Mouse (Mus musculus): ENCODE measurements around the gene Frmpd3. TPM values are rescaled to one million over a fixed set of nuclear protein-coding genes. Genes with fewer than 3 reads are reported as not detected.

Frmpd3 gene
- total and polyA plus RNA-seq, 3 experiments = not detected

- Histone ChIP-seq H3K27me3 (ENCODE audit: control insufficient read depth in 1 of 2, insufficient read depth in 2 of 2, low read length in 2 of 2) (peaks cover 0 to 2% of the 10 kb centered on the region in 2 experiments; a peak in 3 of 4 replicates), H3K4me1 (ENCODE audit: control insufficient read depth in 1 of 2, insufficient read depth in 2 of 2, low read length in 2 of 2) (no peaks in the 10 kb centered on the region), H3K4me3 (ENCODE audit: control insufficient read depth in 1 of 2, insufficient read depth in 1 of 2, low read depth in 2 of 2, low read length in 2 of 2) (no peak overlapping the region), H3K9me3 (replicated peaks; ENCODE audit: insufficient read depth, low read length) (no peaks in the 10 kb centered on the region), H3K79me2 (ENCODE audit: control insufficient read depth, insufficient read depth, low read length, poor library complexity) (no peaks in the 10 kb centered on the region), H3K36me3 (ENCODE audit: control insufficient read depth in 1 of 2, insufficient read depth in 2 of 2, low read length in 2 of 2) (no peaks in the 10 kb centered on the region), H3K9ac (ENCODE audit: control insufficient read depth, low read depth, low read length, poor library complexity, severe bottlenecking) (no peak overlapping the region), H3K27ac (ENCODE audit: control insufficient read depth, low read depth, low read length) (no peak overlapping the region)
- no peak for TF ChIP-seq ZC3H11A (IDR thresholded peaks at IDR 0.05; ENCODE audit: low read depth, low read length)
- no peak for TF ChIP-seq TBP (IDR thresholded peaks at IDR 0.05; ENCODE audit: low read depth, low read length)
- TF ChIP-seq MAFK (IDR thresholded peaks at IDR 0.05; ENCODE audit: borderline replicate concordance, low read depth, low read length) = no peak
- no peak for TF ChIP-seq CTCF (IDR thresholded peaks at IDR 0.05 in 2 of 3, conservative IDR thresholded peaks at IDR 0.05 in 1 of 3; ENCODE audit: control insufficient read depth in 1 of 3, insufficient read depth in 1 of 3, low read depth in 2 of 3, low read length in 3 of 3, poor library complexity in 1 of 3, severe bottlenecking in 1 of 3)
- no peak for DNase-seq (ENCODE audit: low read depth, low spot score)
These were observed 57.9 kb downstream of the Frmpd3 start for GRCm38 (mm10) chrX:140399986-140400385.

DNA sequence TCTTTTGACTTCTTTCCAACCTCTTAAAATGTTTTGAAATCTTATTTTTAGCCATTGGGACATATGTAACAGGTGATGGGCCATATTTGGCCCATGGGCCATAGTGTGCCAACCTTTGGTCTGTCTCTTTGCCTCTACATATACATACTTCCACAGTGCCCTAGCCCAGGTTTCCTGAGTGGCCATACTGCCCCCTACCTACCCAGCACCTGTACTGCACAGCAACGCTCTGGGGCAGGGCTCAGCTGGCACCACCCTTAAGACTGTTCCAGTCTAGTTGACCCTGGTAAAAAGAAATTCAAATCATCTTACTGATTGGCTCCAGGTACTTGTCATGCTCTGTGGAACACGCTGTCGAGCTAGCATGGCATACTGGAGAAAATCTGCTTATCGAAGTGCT, 60.8 kb downstream of the Frmpd3 start:
- Histone ChIP-seq H3K4me1 (ENCODE audit: control insufficient read depth in 1 of 2, insufficient read depth in 2 of 2, low read length in 2 of 2) (peaks cover under 1 to 7% of the 10 kb centered on the region in 2 experiments; a peak in 2 of 4 replicates), H3K4me3 (ENCODE audit: control insufficient read depth in 1 of 2, insufficient read depth in 1 of 2, low read depth in 2 of 2, low read length in 2 of 2) (no peak overlapping the region), H3K27ac (ENCODE audit: control insufficient read depth, low read depth, low read length) (no peak overlapping the region), H3K36me3 (ENCODE audit: control insufficient read depth in 1 of 2, insufficient read depth in 2 of 2, low read length in 2 of 2) (peaks cover 0 to 9% of the 10 kb centered on the region in 2 experiments; a peak in 2 of 4 replicates), H3K9ac (ENCODE audit: control insufficient read depth, low read depth, low read length, poor library complexity, severe bottlenecking) (no peak overlapping the region), H3K9me3 (replicated peaks; ENCODE audit: insufficient read depth, low read length) (no peaks in the 10 kb centered on the region), H3K79me2 (ENCODE audit: control insufficient read depth, insufficient read depth, low read length, poor library complexity) (no peaks in the 10 kb centered on the region), H3K27me3 (ENCODE audit: control insufficient read depth in 1 of 2, insufficient read depth in 2 of 2, low read length in 2 of 2) (no peaks in the 10 kb centered on the region; a peak in 2 of 4 replicates)
- peak; percentile 35 for DNase-seq (ENCODE audit: low read depth, low spot score)
- 0 out of 2 replicates have a peak, but pooled peaks have one; percentile 24 for TF ChIP-seq SMC3 (IDR thresholded peaks at IDR 0.05; ENCODE audit: low read depth, low read length)
- no peak for TF ChIP-seq ZC3H11A (IDR thresholded peaks at IDR 0.05; ENCODE audit: low read depth, low read length)
- TF ChIP-seq RAD21 (IDR thresholded peaks at IDR 0.05; ENCODE audit: low read depth, low read length) = peak; percentile 40
- TF ChIP-seq CTCF (IDR thresholded peaks at IDR 0.05 in 2 of 3, conservative IDR thresholded peaks at IDR 0.05 in 1 of 3; ENCODE audit: control insufficient read depth in 1 of 3, insufficient read depth in 1 of 3, low read depth in 2 of 3, low read length in 3 of 3, poor library complexity in 1 of 3, severe bottlenecking in 1 of 3) = peak; percentile 55 to 65 (median 57)
- no peak for TF ChIP-seq E2F4 (IDR thresholded peaks at IDR 0.05; ENCODE audit: borderline replicate concordance, low read depth, low read length)

DNA sequence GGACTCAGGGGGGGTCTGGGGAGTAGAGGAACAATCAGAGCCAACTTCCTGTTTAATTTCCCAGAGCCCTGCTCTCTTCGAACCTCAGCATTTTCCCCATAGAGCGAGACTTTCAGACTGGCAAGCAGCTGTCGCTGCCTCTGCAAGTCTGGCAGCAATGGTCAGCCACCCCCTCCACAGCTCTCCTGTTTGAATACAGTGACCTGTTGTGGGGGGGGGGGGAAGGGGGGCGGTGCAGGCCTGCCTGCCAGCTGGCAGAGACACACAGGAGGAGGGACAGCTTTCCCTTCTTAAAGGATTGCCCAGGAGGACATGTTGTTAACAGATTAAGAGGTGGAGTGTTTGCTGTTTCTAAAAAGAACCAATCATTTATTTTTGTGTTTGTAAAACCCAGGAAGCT, 64.0 kb downstream of the Frmpd3 start:
- no peak for TF ChIP-seq BHLHE40 (IDR thresholded peaks at IDR 0.05; ENCODE audit: borderline replicate concordance, low read depth, low read length)
- no peak for TF ChIP-seq POLR2AphosphoS5 (IDR thresholded peaks at IDR 0.05; ENCODE audit: borderline replicate concordance, low read depth, low read length)
- TF ChIP-seq JUND (IDR thresholded peaks at IDR 0.05; ENCODE audit: low read depth, low read length) = no peak
- TF ChIP-seq HCFC1 (IDR thresholded peaks at IDR 0.05; ENCODE audit: low read depth, low read length) = no peak
- TF ChIP-seq ZKSCAN1 (IDR thresholded peaks at IDR 0.05; ENCODE audit: low read depth, low read length) = no peak
- no peak for TF ChIP-seq EP300 (IDR thresholded peaks at IDR 0.05; ENCODE audit: low read depth in 1 of 2, low read length in 2 of 2)
- no peak for TF ChIP-seq GATA1 (IDR thresholded peaks at IDR 0.05; ENCODE audit: low read depth, low read length)
- no peak for TF ChIP-seq RAD21 (IDR thresholded peaks at IDR 0.05; ENCODE audit: low read depth, low read length)
- TF ChIP-seq UBTF (IDR thresholded peaks at IDR 0.05; ENCODE audit: borderline replicate concordance, insufficient read depth, low read depth, low read length) = no peak
- TF ChIP-seq ZNF384 (IDR thresholded peaks at IDR 0.05; ENCODE audit: low read depth, low read length) = no peak
- no peak for TF ChIP-seq KAT2A (conservative IDR thresholded peaks at IDR 0.05; ENCODE audit: low read depth, low read length)
- TF ChIP-seq MAFK (IDR thresholded peaks at IDR 0.05; ENCODE audit: borderline replicate concordance, low read depth, low read length) = no peak
- no peak for TF ChIP-seq RCOR1 (IDR thresholded peaks at IDR 0.05; ENCODE audit: low read depth, low read length)
- no peak for TF ChIP-seq CHD1 (IDR thresholded peaks at IDR 0.05; ENCODE audit: low read depth, low read length)
- no peak for TF ChIP-seq MXI1 (IDR thresholded peaks at IDR 0.05; ENCODE audit: low read depth, low read length)
- no peak for TF ChIP-seq SIN3A (IDR thresholded peaks at IDR 0.05; ENCODE audit: low read length)
- TF ChIP-seq NELFE (IDR thresholded peaks at IDR 0.05; ENCODE audit: low read depth, low read length) = no peak
- no peak for TF ChIP-seq MEF2A (IDR thresholded peaks at IDR 0.05; ENCODE audit: extremely low read depth, insufficient replicate concordance, low read depth, low read length, poor library complexity, severe bottlenecking)
- TF ChIP-seq MAX (IDR thresholded peaks at IDR 0.05; ENCODE audit: low read length) = no peak
- Histone ChIP-seq H3K79me2 (ENCODE audit: control insufficient read depth, insufficient read depth, low read length, poor library complexity) (no peaks in the 10 kb centered on the region), H3K36me3 (ENCODE audit: control insufficient read depth in 1 of 2, insufficient read depth in 2 of 2, low read length in 2 of 2) (peaks cover 0 to 14% of the 10 kb centered on the region in 2 experiments; a peak in 2 of 4 replicates), H3K9ac (ENCODE audit: control insufficient read depth, low read depth, low read length, poor library complexity, severe bottlenecking) (no peak overlapping the region), H3K27me3 (ENCODE audit: control insufficient read depth in 1 of 2, insufficient read depth in 2 of 2, low read length in 2 of 2) (no peaks in the 10 kb centered on the region), H3K4me3 (ENCODE audit: control insufficient read depth in 1 of 2, insufficient read depth in 1 of 2, low read depth in 2 of 2, low read length in 2 of 2) (no peak overlapping the region), H3K4me1 (ENCODE audit: control insufficient read depth in 1 of 2, insufficient read depth in 2 of 2, low read length in 2 of 2) (peaks cover 3 to 8% of the 10 kb centered on the region in 2 experiments; a peak in 3 of 4 replicates), H3K27ac (ENCODE audit: control insufficient read depth, low read depth, low read length) (no peak overlapping the region), H3K9me3 (replicated peaks; ENCODE audit: insufficient read depth, low read length) (no peaks in the 10 kb centered on the region)
- no peak for DNase-seq (ENCODE audit: low read depth, low spot score)
